Mouse (Mus musculus): ENCODE measurements at regions not wholly inside any gene's neighbourhood (a gene's known extent, or its start where the extent isn't known, plus 50 kb on each side); places are given as distances from the start of the nearest gene placed in this dataset.
"Not testable (repeated sequence)": the region's sequence is repeated elsewhere in the genome, so short reads cannot be mapped to it uniquely, and the experiment has no call there.

DNA sequence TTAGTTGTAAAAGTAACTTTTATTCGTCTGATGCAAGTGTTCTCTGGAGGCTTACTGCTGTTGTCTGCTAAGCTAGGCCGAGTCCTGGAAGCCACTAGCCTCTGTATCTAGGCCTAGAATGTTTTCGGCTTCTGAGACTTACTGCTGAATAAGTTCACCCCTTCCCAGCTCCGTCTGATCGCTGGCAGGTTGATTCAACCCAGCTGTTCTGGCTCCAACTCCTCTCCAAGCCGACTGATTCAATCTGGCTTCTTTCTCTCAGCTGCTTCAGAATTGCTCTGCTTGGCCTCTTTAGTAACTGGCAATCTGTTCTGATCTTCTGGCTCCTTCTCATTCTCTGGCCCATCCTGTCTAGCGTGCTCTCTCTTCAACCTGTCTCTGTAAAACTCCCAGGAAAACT is 285.6 kb downstream of the Vrk1 start:
- ATAC-seq (ENCODE audit: insufficient number of reproducible peaks, low FRiP score, low TSS enrichment), result no peak

DNA sequence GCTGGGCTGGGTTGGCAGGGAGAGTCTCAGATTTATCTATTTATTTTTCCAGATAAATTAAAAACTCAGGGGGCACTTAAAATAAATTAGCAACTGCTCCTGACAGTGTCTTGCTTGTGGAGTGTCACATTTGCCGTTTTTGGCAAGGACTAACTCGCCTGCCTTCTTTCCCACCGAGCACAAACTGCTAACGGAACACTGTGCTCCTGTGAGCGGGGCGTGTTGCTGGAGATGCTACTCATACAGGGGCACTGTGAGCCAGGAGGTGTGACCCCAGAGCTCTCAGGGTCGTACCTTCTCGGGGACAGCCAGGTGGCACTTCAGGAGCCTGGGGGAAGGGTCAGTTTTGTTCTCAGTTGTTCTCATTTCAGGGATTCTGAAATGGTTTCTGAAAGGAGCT is 292.6 kb downstream of the Vrk1 start:
- ATAC-seq (ENCODE audit: insufficient number of reproducible peaks, low FRiP score, low TSS enrichment), result no peak

- ATAC-seq (ENCODE audit: insufficient number of reproducible peaks, low FRiP score, low TSS enrichment), result no peak
Measured at GRCm38 (mm10) chr12:106308291-106308955, 298.4 kb downstream of the Vrk1 start.

DNA sequence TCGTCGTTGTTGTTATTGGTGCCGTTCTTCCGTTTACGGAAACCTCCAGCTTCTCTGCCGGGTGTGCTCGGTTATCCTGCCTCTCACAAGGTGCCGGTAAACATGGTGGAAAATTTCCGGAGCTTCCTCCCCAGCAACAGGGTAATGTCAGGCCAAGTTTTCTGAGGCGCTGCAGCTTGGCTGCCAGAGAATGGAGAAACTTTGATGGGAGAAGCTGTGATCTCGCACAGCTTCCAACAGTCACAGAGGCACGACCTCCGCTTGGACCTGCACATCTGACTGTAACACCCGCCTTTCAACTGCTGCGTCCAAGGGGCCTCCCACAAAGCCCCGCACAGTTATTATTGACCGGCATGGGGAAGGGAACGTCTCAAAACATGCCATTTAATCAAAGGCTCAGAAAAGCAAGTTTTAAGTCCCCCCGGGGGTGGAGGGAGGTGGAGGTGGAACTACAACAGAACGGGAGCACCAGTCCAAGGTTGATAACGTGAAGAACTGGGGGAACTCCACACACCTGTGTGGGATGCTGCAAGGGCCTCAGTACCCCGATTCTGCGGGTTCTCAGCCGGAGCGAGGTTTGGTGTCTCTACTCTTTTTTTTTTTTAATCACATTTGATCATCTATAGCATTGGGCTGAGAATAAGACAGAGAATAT is 299.1 kb downstream of the Vrk1 start:
- ATAC-seq (ENCODE audit: insufficient number of reproducible peaks, low FRiP score, low TSS enrichment), result no peak

DNA sequence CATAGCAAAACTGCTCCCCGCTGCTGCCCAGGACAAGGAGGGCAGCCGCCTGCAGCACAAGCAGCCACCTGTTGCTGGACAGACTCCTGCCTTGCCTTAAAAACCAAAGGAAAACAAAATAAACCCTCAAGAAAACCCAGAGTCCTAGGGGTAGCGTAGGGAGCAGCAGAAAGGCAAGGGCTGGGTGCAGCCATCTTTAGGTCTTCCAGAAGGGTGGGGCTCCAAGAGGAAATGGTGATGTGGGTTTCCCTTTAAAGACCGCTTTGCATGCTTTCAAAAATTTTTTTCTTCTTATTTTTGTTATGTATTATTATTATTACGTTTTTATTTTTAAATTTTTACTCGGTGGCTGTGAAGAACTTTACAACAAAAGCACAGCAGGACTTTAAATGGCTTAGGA is 300.1 kb downstream of the Vrk1 start:
- ATAC-seq (ENCODE audit: insufficient number of reproducible peaks, low FRiP score, low TSS enrichment), result no peak

DNA sequence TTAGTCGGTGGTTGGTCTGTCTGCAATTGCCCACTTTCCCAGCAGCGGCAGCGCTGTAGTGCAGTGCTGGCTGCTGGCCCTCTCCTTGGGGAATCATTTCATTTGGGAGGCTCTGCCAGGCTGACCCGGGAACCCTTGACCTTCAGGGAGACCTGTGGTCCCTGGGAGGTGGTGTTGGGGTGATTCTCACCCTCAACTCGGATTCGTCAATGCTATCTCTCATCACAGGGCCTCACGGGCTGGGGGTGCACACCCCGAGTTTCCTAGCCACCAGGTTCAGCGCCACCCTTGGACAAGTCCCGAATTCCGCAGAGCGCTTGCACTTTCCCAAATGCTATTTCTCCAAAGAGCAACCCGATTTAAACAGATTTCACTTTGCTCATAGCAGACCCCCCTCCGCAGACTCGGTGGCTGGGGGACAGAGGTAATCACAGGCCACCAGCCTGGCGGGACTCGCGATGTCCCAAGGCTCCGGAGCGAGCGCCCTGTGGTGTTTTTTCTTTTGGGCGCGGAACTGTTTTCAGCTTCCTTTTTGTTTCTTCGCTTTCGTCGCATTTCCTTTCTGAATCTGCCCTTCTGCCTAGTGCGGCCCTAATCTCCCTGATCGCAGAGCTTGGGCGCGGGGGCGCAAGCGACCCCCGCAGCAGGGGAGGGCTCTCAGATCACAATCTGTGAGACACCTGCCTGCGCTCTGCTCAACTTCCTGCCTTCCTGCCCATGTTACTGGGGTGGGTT is 300.7 kb downstream of the Vrk1 start:
- ATAC-seq (ENCODE audit: insufficient number of reproducible peaks, low FRiP score, low TSS enrichment), result no peak

DNA sequence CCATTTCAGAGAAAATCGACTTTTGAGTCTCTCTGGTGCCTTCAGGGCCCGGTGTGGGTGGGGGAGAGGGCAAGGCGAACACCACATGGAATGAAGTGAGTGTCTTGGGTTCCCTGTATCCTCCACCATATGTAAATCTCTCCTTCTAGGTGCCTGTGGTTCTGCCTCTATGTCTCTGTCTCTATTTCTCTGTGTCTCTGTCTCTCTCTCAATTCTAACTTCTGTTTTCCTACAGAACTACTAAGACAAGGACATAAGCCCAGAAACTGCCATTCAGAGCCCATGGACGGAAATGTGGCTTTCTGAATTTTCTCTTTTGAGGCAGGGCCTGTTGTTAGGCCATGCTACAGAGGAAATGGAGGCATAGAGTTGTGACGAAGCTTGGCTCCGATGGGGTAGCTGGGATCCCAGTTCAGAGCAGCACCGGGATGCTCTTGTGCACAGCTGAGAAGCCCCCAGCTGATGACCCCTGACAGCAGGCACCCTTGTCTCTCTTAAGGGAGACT is 301.3 kb downstream of the Vrk1 start:
- no peak for ATAC-seq (ENCODE audit: insufficient number of reproducible peaks, low FRiP score, low TSS enrichment)

DNA sequence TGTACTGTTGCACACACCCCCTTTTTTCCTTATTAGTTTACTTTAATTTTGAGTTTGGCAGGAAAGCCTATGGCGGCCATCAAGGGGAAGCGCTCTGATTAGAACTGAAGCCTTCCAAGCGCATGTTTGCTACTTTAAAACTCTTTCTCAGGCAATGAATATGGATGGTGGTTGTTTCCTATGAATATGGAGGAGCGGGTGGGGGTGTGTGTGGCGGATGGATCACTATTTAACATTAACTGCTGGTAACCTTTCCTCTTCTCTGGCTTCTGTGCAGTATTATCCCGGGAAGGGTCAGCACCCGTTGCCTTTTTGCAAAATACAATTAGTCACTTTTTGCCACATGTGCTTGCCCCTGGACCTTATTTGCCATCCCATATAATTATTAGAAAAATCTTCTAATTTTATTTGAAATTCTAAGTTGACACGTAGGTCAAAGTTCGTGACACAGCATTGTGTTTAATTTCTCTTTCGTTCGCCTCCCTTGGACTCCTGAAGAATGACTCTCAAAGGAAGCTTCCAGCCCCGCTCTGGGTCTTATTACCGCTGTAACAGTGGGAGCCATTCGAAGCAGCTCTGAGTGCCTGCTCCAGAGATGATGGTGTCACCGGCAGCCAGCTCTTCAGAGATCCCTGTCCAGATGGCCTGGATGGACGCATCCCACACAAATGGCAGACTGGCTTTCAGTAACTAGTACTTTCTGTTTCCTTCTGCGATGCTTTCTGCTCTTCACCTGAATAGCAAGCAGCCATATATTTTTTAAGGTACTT is 302.0 kb downstream of the Vrk1 start:
- ATAC-seq (ENCODE audit: insufficient number of reproducible peaks, low FRiP score, low TSS enrichment), result no peak

DNA sequence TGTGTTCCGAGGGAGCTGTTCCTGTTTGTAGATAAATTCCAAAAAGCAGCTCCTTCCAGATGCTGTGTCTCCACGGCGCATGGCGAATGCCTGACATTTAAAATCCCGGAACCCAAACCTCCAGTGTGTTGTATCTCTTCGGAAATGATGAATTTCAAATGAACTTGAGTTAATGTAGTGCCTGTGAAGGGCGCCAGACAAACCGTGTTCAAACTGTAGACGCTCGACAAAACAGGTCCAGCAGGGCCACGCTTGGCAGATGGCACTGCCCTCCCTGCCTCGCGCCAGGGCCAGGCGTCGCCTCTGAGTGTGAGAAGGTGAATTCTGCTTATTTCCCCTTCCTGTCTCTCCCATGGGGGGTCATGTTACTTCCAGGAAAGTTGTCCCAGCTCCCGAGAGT is 307.7 kb downstream of the Vrk1 start:
- ATAC-seq (ENCODE audit: insufficient number of reproducible peaks, low FRiP score, low TSS enrichment), result no peak

GRCm38 (mm10) chr12:106321511-106321910 is 311.5 kb downstream of the Vrk1 start:
- ATAC-seq (ENCODE audit: insufficient number of reproducible peaks, low FRiP score, low TSS enrichment), result no peak

- ATAC-seq (ENCODE audit: insufficient number of reproducible peaks, low FRiP score, low TSS enrichment), result no peak
Measured at GRCm38 (mm10) chr12:106326611-106327010, 316.6 kb downstream of the Vrk1 start.

DNA sequence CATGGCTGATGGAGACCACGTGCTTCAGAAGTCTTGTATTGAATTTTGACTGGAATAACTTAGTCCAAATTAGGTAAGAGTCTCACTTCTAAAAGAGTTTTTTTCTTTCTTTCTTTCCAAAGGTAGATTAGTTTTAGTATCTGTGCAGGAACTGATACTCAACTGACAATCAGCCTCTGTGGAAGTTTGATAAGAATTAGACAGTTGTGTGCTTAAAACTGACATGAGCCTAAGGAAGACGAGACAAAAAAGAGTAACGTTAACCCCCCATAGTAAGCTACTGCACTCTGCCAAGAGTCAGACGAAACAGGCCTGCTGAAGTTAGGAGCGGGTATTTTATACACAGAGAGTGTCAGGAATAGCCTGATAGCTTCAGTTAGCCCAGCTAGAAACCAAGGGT is 317.3 kb downstream of the Vrk1 start:
- no peak for ATAC-seq (ENCODE audit: insufficient number of reproducible peaks, low FRiP score, low TSS enrichment)

DNA sequence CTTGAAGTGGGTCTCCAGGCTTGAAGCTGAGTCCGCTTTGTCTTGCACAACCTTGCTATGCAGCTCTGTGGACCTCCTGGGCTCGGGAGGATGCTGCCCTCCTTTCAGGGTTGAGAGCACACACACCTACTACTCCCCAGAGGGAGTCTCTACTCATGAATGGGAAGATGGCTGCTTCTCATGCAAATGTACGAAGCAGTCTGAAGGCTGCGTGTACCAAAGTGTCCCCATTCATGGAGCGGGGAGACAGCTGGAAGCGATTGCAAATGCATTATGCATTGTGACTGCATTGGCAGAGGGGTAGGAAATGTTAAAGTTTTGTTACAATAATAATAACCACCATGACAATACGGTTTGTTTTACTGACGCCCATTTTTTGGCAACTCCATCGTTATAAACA is 347.8 kb downstream of the Vrk1 start:
- ATAC-seq (ENCODE audit: insufficient number of reproducible peaks, low FRiP score, low TSS enrichment), result no peak

GRCm38 (mm10) chr12:106361646-106362045 is 351.6 kb downstream of the Vrk1 start:
- ATAC-seq (ENCODE audit: insufficient number of reproducible peaks, low FRiP score, low TSS enrichment), result not testable (repeated sequence)

DNA sequence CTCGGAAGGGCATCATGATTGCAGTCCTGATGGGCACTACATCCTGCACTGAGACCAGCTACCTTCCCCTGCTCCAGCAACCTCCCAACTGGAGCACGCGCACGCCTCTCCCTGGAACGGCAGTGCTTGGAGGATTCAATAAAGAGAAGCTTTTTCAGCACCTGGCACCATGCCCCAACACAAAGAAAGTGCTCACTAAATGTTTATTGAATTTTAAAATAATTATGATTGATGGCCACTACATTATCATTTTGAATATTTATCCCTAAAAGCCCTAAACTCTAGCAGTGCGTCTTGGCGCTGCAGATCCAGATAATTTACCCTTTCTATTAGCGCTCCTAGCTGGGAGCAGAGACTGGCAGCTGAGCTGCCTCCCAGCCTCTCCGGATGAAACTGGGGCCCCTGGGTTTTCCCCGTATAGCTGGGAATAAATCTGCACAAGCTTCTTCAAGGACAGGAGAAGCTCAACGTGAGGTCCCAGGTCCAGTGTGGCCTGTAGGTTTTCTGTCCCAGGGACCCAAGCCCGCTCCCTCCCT is 364.9 kb downstream of the Vrk1 start:
- no peak for ATAC-seq (ENCODE audit: insufficient number of reproducible peaks, low FRiP score, low TSS enrichment)

DNA sequence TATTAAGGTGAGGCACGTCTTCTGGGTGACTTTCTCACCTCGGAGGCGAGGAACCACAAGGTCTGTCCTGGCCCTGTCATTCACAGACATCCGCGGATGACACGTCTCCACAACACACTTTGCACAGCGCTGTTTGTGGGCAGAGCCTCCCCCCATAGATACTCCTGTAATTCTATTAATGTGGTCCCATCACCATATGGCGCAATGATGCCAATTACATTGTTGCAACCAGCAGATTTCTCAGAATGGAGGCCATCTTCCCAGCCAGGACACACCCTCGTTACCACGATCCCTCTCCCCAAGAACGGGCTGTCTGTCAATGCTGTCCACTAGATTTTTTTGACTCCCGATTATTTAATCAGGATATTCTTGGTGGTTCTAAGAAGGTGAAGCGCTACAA is 365.9 kb downstream of the Vrk1 start:
- no peak for ATAC-seq (ENCODE audit: insufficient number of reproducible peaks, low FRiP score, low TSS enrichment)

GRCm38 (mm10) chr12:106376783-106377182 is 366.8 kb downstream of the Vrk1 start:
- no peak for ATAC-seq (ENCODE audit: insufficient number of reproducible peaks, low FRiP score, low TSS enrichment)

GRCm38 (mm10) chr12:106377281-106377680 is 367.3 kb downstream of the Vrk1 start:
- ATAC-seq (ENCODE audit: insufficient number of reproducible peaks, low FRiP score, low TSS enrichment), result no peak

GRCm38 (mm10) chr12:106377761-106378160 is 367.7 kb downstream of the Vrk1 start:
- ATAC-seq (ENCODE audit: insufficient number of reproducible peaks, low FRiP score, low TSS enrichment), result no peak

DNA sequence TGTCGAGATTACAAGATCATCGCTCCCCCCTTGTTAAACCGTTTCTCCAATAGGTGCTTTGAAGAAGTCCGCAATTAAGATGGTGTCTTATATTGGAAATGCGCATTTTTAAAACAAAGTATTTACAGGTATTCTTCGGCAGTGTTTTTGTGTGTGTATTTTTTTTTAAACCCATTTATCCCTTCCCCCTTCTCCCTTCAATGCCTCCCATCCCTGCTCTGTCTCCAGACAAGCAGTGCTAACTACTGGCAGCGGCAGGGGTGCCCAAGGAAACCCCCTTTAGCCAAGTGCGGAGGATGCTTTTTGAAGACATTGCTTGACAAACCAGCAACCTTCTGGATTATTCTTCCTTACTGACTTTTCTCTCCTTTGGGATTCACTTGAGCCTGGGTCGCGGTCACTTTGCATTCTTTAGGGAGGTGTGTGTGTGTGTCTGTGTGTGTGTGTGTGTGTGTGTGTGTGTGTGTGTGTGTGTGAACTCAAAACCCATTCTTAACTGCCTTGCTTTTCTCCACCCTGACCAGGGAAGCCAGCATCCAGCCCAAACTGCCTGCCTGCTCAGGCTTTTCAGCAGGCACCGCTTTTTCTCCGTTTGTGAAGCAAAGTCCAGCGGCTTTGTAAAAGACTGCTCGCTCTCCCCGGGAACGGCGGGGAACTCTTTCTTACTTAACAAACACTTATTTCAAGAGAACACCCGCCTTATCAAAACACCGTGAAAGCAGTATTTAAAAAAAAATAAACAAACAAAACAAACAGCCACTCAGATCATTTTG is 368.5 kb downstream of the Vrk1 start:
- ATAC-seq (ENCODE audit: insufficient number of reproducible peaks, low FRiP score, low TSS enrichment), result no peak
